In genomic region chr8:124569593-124569992, GRCm38 (mm10) we compare ENCODE assay signal across 8 mouse cellular contexts. TPM values are rescaled to one million over a fixed set of nuclear protein-coding genes. Genes with fewer than 3 reads are reported as not detected.
DNase-seq lines count a peak whose midpoint lies in the region; ATAC-seq and TF ChIP-seq lines count a peak whose summit lies in the region.
"Had no signal": no experiment of that assay in that cellular context is flagged by ENCODE, and none has a peak within 500 bp of the region (broad histone marks: within the 10 kb centered on the region; RNA-seq: fewer than 3 reads in every experiment).

Gene Agt (minus strand): TSS chr8:124569706.

- no peaks in the 10 kb centered on the region for H3K9me3 ChIP-seq in lung, embryonic 15.5 days
- no peaks in the 10 kb centered on the region for H3K9me3 ChIP-seq in heart, postnatal 0 days (replicated peaks; ENCODE audit: control insufficient read depth, low read length)
- no peaks in the 10 kb centered on the region for H3K9me3 ChIP-seq in stomach, postnatal 0 days (ENCODE audit: control insufficient read depth, low read length)
- no peaks in the 10 kb centered on the region for H3K9me3 ChIP-seq in forebrain, embryonic 12.5 days
- H3K9me3 ChIP-seq: limb, embryonic 12.5 days had no signal

- TF ChIP-seq CTCF in heart, postnatal 0 days (IDR thresholded peaks at IDR 0.05; ENCODE audit: low read depth) = no peak
- TF ChIP-seq CTCF in stomach, postnatal 0 days (IDR thresholded peaks at IDR 0.05; ENCODE audit: low read depth) = no peak

- 61% methylated on average over 2 of the region's 2 CpGs for WGBS in lung, embryonic 15.5 days
- WGBS in heart, postnatal 0 days = 39% methylated on average over 2 of the region's 2 CpGs
- 52% methylated on average over 2 of the region's 2 CpGs for WGBS in stomach, postnatal 0 days
- 83% methylated on average over 2 of the region's 2 CpGs for WGBS in forebrain, embryonic 12.5 days

- no peak within 1 kb of the TSS for H3K4me2 ChIP-seq in lung, embryonic 15.5 days
- 0 out of 2 replicates have a peak within 1 kb of the TSS, but pooled peaks have one; percentile 2 for H3K4me2 ChIP-seq in heart, postnatal 0 days (ENCODE audit: low read depth, low read length)
- peak within 1 kb of the TSS; percentile 26 for H3K4me2 ChIP-seq in stomach, postnatal 0 days (replicated peaks; ENCODE audit: low read depth)
- no peak within 1 kb of the TSS for H3K4me2 ChIP-seq in forebrain, embryonic 12.5 days
- H3K4me2 ChIP-seq: limb, embryonic 12.5 days had no signal

- H3K27me3 ChIP-seq in lung, embryonic 15.5 days = no peaks in the 10 kb centered on the region
- no peaks in the 10 kb centered on the region for H3K27me3 ChIP-seq in heart, postnatal 0 days (ENCODE audit: control insufficient read depth, insufficient read depth, low read length)
- no peaks in the 10 kb centered on the region for H3K27me3 ChIP-seq in stomach, postnatal 0 days (ENCODE audit: control insufficient read depth, insufficient read depth, low read length)
- no peaks in the 10 kb centered on the region for H3K27me3 ChIP-seq in forebrain, embryonic 12.5 days
- H3K27me3 ChIP-seq: limb, embryonic 12.5 days had no signal

- H3K4me3 ChIP-seq in lung, embryonic 15.5 days = no peak within 1 kb of the TSS
- no peak within 1 kb of the TSS for H3K4me3 ChIP-seq in heart, postnatal 0 days (ENCODE audit: low read depth, low read length)
- peak within 1 kb of the TSS; percentile 19 for H3K4me3 ChIP-seq in stomach, postnatal 0 days (ENCODE audit: low read depth, low read length)
- H3K4me3 ChIP-seq in forebrain, embryonic 12.5 days (replicated peaks) = no peak within 1 kb of the TSS
- H3K4me3 ChIP-seq: limb, embryonic 12.5 days had no signal

- H3K27ac ChIP-seq in lung, embryonic 15.5 days = peak within 1 kb of the TSS; percentile 83
- H3K27ac ChIP-seq in heart, postnatal 0 days (ENCODE audit: low read depth) = peak within 1 kb of the TSS; percentile 52; the same call in 1 of the 2 replicates
- H3K27ac ChIP-seq in stomach, postnatal 0 days (replicated peaks) = peak within 1 kb of the TSS; percentile 73
- no peak within 1 kb of the TSS for H3K27ac ChIP-seq in forebrain, embryonic 12.5 days
- H3K27ac ChIP-seq: limb, embryonic 12.5 days had no signal

- no peak within 1 kb of the TSS for H3K9ac ChIP-seq in lung, embryonic 15.5 days
- no peak within 1 kb of the TSS for H3K9ac ChIP-seq in heart, postnatal 0 days (replicated peaks; ENCODE audit: low read depth, low read length)
- H3K9ac ChIP-seq in stomach, postnatal 0 days (ENCODE audit: low read length) = peak within 1 kb of the TSS; percentile 48
- no peak within 1 kb of the TSS for H3K9ac ChIP-seq in forebrain, embryonic 12.5 days
- H3K9ac ChIP-seq: limb, embryonic 12.5 days had no signal

- no peaks in the 10 kb centered on the region for H3K36me3 ChIP-seq in lung, embryonic 15.5 days
- no peaks in the 10 kb centered on the region for H3K36me3 ChIP-seq in heart, postnatal 0 days (replicated peaks; ENCODE audit: control insufficient read depth, insufficient read depth, low read length)
- H3K36me3 ChIP-seq in stomach, postnatal 0 days (ENCODE audit: control insufficient read depth, insufficient read depth, low read length) = no peaks in the 10 kb centered on the region
- no peaks in the 10 kb centered on the region for H3K36me3 ChIP-seq in forebrain, embryonic 12.5 days (replicated peaks)
- H3K36me3 ChIP-seq: limb, embryonic 12.5 days had no signal

- intact Hi-C loops in left cerebral cortex, postnatal 36 days (cut with DNase I) = no loop called here

- no peak for TF ChIP-seq EP300 in heart, postnatal 0 days (IDR thresholded peaks at IDR 0.05; ENCODE audit: low read depth)
- TF ChIP-seq EP300 in stomach, postnatal 0 days (optimal IDR thresholded peaks at IDR 0.05) = no peak

- no peak for DNase-seq in lung, adult 18-20 months
- DNase-seq in cerebellum, postnatal 14 days = peak; percentile 63 to 73
- peak; percentile 40 for DNase-seq in heart, postnatal 0 days (ENCODE audit: low spot score)
- peak; percentile 35 to 56 for DNase-seq in left cerebral cortex, postnatal 36 days (ENCODE audit: low spot score in 2 of 2)
- no peak for DNase-seq in stomach, postnatal 0 days (ENCODE audit: low spot score)

- H3K4me1 ChIP-seq in lung, embryonic 15.5 days = peaks cover 45% of the 10 kb centered on the region
- peaks cover 18% of the 10 kb centered on the region for H3K4me1 ChIP-seq in heart, postnatal 0 days (ENCODE audit: control insufficient read depth, insufficient read depth)
- H3K4me1 ChIP-seq in stomach, postnatal 0 days (replicated peaks; ENCODE audit: control insufficient read depth, insufficient read depth) = no peaks in the 10 kb centered on the region
- H3K4me1 ChIP-seq in forebrain, embryonic 12.5 days = 0 out of 2 replicates have a peak, but pooled peaks cover 2% of the 10 kb centered on the region
- H3K4me1 ChIP-seq: limb, embryonic 12.5 days had no signal

- ATAC-seq in lung, embryonic 15.5 days (ENCODE audit: borderline replicate concordance, extremely low read depth, low FRiP score, low TSS enrichment) = no peak
- peak; percentile 50 for ATAC-seq in heart, postnatal 0 days (ENCODE audit: insufficient read depth, low read depth)
- ATAC-seq in stomach, postnatal 0 days (ENCODE audit: low FRiP score, low TSS enrichment) = 0 out of 2 replicates have a peak, but pooled peaks have one; percentile 21
- ATAC-seq in forebrain, embryonic 12.5 days (ENCODE audit: low FRiP score) = no peak

RNA-seq across cellular contexts. Expression of gene Agt, which starts in this region (rescaled TPM):
- 6.9 and 7.9 TPM in 2 replicates for polyA plus RNA-seq in lung, embryonic 15.5 days (2015; fragmentation: Nextera tagmentation; extraction: Ambion mirVana)
- total RNA-seq in heart, postnatal 0 days (2014; rRNA removed; ENCODE audit: low replicate concordance) = 1.4 and 20.8 TPM in 2 replicates
- polyA plus RNA-seq in heart, postnatal 0 days (2015; fragmentation: Nextera tagmentation; extraction: Ambion mirVana) = 5.5 and 5.7 TPM in 2 replicates
- total RNA-seq in left cerebral cortex, postnatal 36 days (2021) = 10 to 100 TPM; 10.6 to 19.5 TPM
- polyA plus RNA-seq in stomach, postnatal 0 days (2015; fragmentation: Nextera tagmentation; extraction: Ambion mirVana) = 42.8 and 44.5 TPM in 2 replicates
- polyA plus RNA-seq in forebrain, embryonic 12.5 days (2016; fragmentation: Nextera tagmentation; extraction: Ambion mirVana) = not detected in 2 replicates
- polyA plus RNA-seq: limb, embryonic 12.5 days had no signal

Comparison
In these comparisons a context has a peak if more than half of its experiments do, and no peak if none do; other contexts are left out.
1. ATAC-seq: peak in heart, postnatal 0 days (single experiment) and stomach, postnatal 0 days (single experiment); none in lung, embryonic 15.5 days (single experiment) and forebrain, embryonic 12.5 days (single experiment).
2. H3K4me2 ChIP-seq: peak in heart, postnatal 0 days (single experiment) and stomach, postnatal 0 days (single experiment); none in lung, embryonic 15.5 days (single experiment) and forebrain, embryonic 12.5 days (single experiment).
3. DNase-seq: peak in cerebellum, postnatal 14 days (2 of 2), heart, postnatal 0 days (single experiment) and left cerebral cortex, postnatal 36 days (2 of 2); none in lung, adult 18-20 months (0 of 2) and stomach, postnatal 0 days (single experiment).